Mouse (Mus musculus): ENCODE measurements around the gene Gm5901. TPM values are rescaled to one million over a fixed set of nuclear protein-coding genes. Genes with fewer than 3 reads are reported as not detected.

Gene Gm5901
- not detected for polyA plus RNA-seq (2014; fragmentation: Illumina TruSeq; extraction: RNeasy Lipid Tissue Mini Kit (QIAGEN cat#74804); ENCODE audit: low read depth, low replicate concordance)

GRCm38 (mm10) chr7:105374866-105375265 is at the start of gene Gm5901:
Gene Gm5901 (plus strand): TSS chr7:105375038.

GRCm38 (mm10) chr7:105334004-105334403 is 40.8 kb upstream of the Gm5901 start, which contains the start of gene Olfr690:
Gene Olfr690 (minus strand): TSS chr7:105334104.

GRCm38 (mm10) chr7:105342170-105342569 is 32.7 kb upstream of the Gm5901 start, which contains the start of gene Olfr691:
Gene Olfr691 (minus strand): TSS chr7:105342270.

GRCm38 (mm10) chr7:105367930-105368329 is 6.9 kb upstream of the Gm5901 start, which contains the start of gene Olfr692:
Gene Olfr692 (plus strand): TSS chr7:105368230.

GRCm38 (mm10) chr7:105399935-105400624 is 25.2 kb downstream of the Gm5901 start, which contains the start of gene Fam160a2:
Gene Fam160a2 (minus strand): TSS chr7:105400054.

GRCm38 (mm10) chr7:105404268-105404667 is 29.4 kb downstream of the Gm5901 start, which contains the start of gene Cnga4:
Gene Cnga4 (plus strand): TSS chr7:105404568.

GRCm38 (mm10) chr7:105425424-105426043 is 50.7 kb downstream of the Gm5901 start, which contains the start of gene Cckbr:
Gene Cckbr (plus strand): TSS chr7:105425731.

Other genes with a start within 250 kb of the Gm5901 start
- gene Olfr683, start 228.0 kb upstream of the Gm5901 start, polyA plus RNA-seq (2014; fragmentation: Illumina TruSeq; extraction: RNeasy Lipid Tissue Mini Kit (QIAGEN cat#74804); ENCODE audit: low read depth, low replicate concordance), result not detected
- gene Olfr684, start 211.4 kb upstream of the Gm5901 start, polyA plus RNA-seq (2014; fragmentation: Illumina TruSeq; extraction: RNeasy Lipid Tissue Mini Kit (QIAGEN cat#74804); ENCODE audit: low read depth, low replicate concordance), result not detected
- not detected for gene Olfr685, start 189.0 kb upstream of the Gm5901 start, polyA plus RNA-seq (2014; fragmentation: Illumina TruSeq; extraction: RNeasy Lipid Tissue Mini Kit (QIAGEN cat#74804); ENCODE audit: low read depth, low replicate concordance)
- not detected for gene Olfr686, start 167.6 kb upstream of the Gm5901 start, polyA plus RNA-seq (2014; fragmentation: Illumina TruSeq; extraction: RNeasy Lipid Tissue Mini Kit (QIAGEN cat#74804); ENCODE audit: low read depth, low replicate concordance)
- gene Olfr688, start 86.9 kb upstream of the Gm5901 start, polyA plus RNA-seq (2014; fragmentation: Illumina TruSeq; extraction: RNeasy Lipid Tissue Mini Kit (QIAGEN cat#74804); ENCODE audit: low read depth, low replicate concordance), result not detected
- not detected for gene Olfr689, start 63.9 kb upstream of the Gm5901 start, polyA plus RNA-seq (2014; fragmentation: Illumina TruSeq; extraction: RNeasy Lipid Tissue Mini Kit (QIAGEN cat#74804); ENCODE audit: low read depth, low replicate concordance)
- gene Olfr690, start 40.9 kb upstream of the Gm5901 start, polyA plus RNA-seq (2014; fragmentation: Illumina TruSeq; extraction: RNeasy Lipid Tissue Mini Kit (QIAGEN cat#74804); ENCODE audit: low read depth, low replicate concordance), result not detected
- gene Olfr691, start 32.8 kb upstream of the Gm5901 start, polyA plus RNA-seq (2014; fragmentation: Illumina TruSeq; extraction: RNeasy Lipid Tissue Mini Kit (QIAGEN cat#74804); ENCODE audit: low read depth, low replicate concordance), result not detected
- not detected for gene Olfr692, start 6.8 kb upstream of the Gm5901 start, polyA plus RNA-seq (2014; fragmentation: Illumina TruSeq; extraction: RNeasy Lipid Tissue Mini Kit (QIAGEN cat#74804); ENCODE audit: low read depth, low replicate concordance)
- gene Fam160a2, start 25.0 kb downstream of the Gm5901 start, polyA plus RNA-seq (2014; fragmentation: Illumina TruSeq; extraction: RNeasy Lipid Tissue Mini Kit (QIAGEN cat#74804); ENCODE audit: low read depth, low replicate concordance), result 20.8 TPM
- gene Cnga4, start 29.5 kb downstream of the Gm5901 start, polyA plus RNA-seq (2014; fragmentation: Illumina TruSeq; extraction: RNeasy Lipid Tissue Mini Kit (QIAGEN cat#74804); ENCODE audit: low read depth, low replicate concordance), result not detected
- gene Cckbr, start 50.7 kb downstream of the Gm5901 start, polyA plus RNA-seq (2014; fragmentation: Illumina TruSeq; extraction: RNeasy Lipid Tissue Mini Kit (QIAGEN cat#74804); ENCODE audit: low read depth, low replicate concordance), result not detected
- gene Cavin3, start 107.3 kb downstream of the Gm5901 start, polyA plus RNA-seq (2014; fragmentation: Illumina TruSeq; extraction: RNeasy Lipid Tissue Mini Kit (QIAGEN cat#74804); ENCODE audit: low read depth, low replicate concordance), result 22.7 TPM
- gene Smpd1, start 179.3 kb downstream of the Gm5901 start, polyA plus RNA-seq (2014; fragmentation: Illumina TruSeq; extraction: RNeasy Lipid Tissue Mini Kit (QIAGEN cat#74804); ENCODE audit: low read depth, low replicate concordance), result 166 TPM
- 185 TPM for gene Apbb1, start 206.6 kb downstream of the Gm5901 start, polyA plus RNA-seq (2014; fragmentation: Illumina TruSeq; extraction: RNeasy Lipid Tissue Mini Kit (QIAGEN cat#74804); ENCODE audit: low read depth, low replicate concordance)
- gene Hpx, start 225.1 kb downstream of the Gm5901 start, polyA plus RNA-seq (2014; fragmentation: Illumina TruSeq; extraction: RNeasy Lipid Tissue Mini Kit (QIAGEN cat#74804); ENCODE audit: low read depth, low replicate concordance), result 1.9 TPM